Mouse (Mus musculus): ENCODE measurements at regions not wholly inside any gene's neighbourhood (a gene's known extent, or its start where the extent isn't known, plus 50 kb on each side); places are given as distances from the start of the nearest gene placed in this dataset.

- no peak for DNase-seq
Observed at GRCm38 (mm10) chr17:75714578-75714977, 162.8 kb upstream of the Fam98a start.

- DNase-seq, result no peak
Observed at GRCm38 (mm10) chr17:75714059-75714458, 162.3 kb upstream of the Fam98a start.

GRCm38 (mm10) chr17:75707687-75708086 lies 155.9 kb upstream of the Fam98a start:
- DNase-seq, result no peak

GRCm38 (mm10) chr17:75705357-75705756 lies 153.6 kb upstream of the Fam98a start:
- no peak for DNase-seq

GRCm38 (mm10) chr17:75703865-75704264 lies 152.1 kb upstream of the Fam98a start:
- DNase-seq, result no peak

- DNase-seq, result no peak
Observed at GRCm38 (mm10) chr17:75696729-75697103, 145.0 kb upstream of the Fam98a start.

GRCm38 (mm10) chr17:75696103-75696728 lies 144.5 kb upstream of the Fam98a start:
- no peak for DNase-seq

- DNase-seq, result no peak
Observed at GRCm38 (mm10) chr17:75685927-75686326, 134.2 kb upstream of the Fam98a start.

GRCm38 (mm10) chr17:75646982-75647381 lies 95.2 kb upstream of the Fam98a start:
- no peak for DNase-seq

GRCm38 (mm10) chr17:75644698-75645097 lies 93.0 kb upstream of the Fam98a start:
- no peak for DNase-seq

- no peak for DNase-seq
Observed at GRCm38 (mm10) chr17:75642311-75642710, 90.6 kb upstream of the Fam98a start.

GRCm38 (mm10) chr17:75641010-75641498 lies 89.3 kb upstream of the Fam98a start:
- DNase-seq, result no peak

- DNase-seq, result no peak
Observed at GRCm38 (mm10) chr17:75640575-75640974, 88.8 kb upstream of the Fam98a start.

GRCm38 (mm10) chr17:75629857-75630256 lies 78.1 kb upstream of the Fam98a start:
- no peak for DNase-seq

GRCm38 (mm10) chr17:75619472-75619871 lies 67.7 kb upstream of the Fam98a start:
- no peak for DNase-seq

- no peak for DNase-seq
Observed at GRCm38 (mm10) chr17:75618514-75618913, 66.8 kb upstream of the Fam98a start.

- DNase-seq, result no peak
Observed at GRCm38 (mm10) chr17:75617280-75617679, 65.5 kb upstream of the Fam98a start.

- no peak for DNase-seq
Observed at GRCm38 (mm10) chr17:75615335-75615734, 63.6 kb upstream of the Fam98a start.

GRCm38 (mm10) chr17:75603417-75604086 lies 51.8 kb upstream of the Fam98a start:
- no peak for DNase-seq
